8 mouse cellular contexts compared by ENCODE assay signal in genomic region chr7:109671581-109672471, GRCm38 (mm10). TPM values are rescaled to one million over a fixed set of nuclear protein-coding genes. Genes with fewer than 3 reads are reported as not detected.
DNase-seq lines count a peak whose midpoint lies in the region; ATAC-seq and TF ChIP-seq lines count a peak whose summit lies in the region.

No protein-coding gene starts in this region.

- H3ac ChIP-seq in C2C12 (ENCODE audit: control insufficient read depth, insufficient read length, low read depth): peak overlapping the region; percentile 86

- peaks cover 45% of the 10 kb centered on the region for H3K79me2 ChIP-seq in C2C12 (ENCODE audit: control insufficient read depth, insufficient read depth)

- ATAC-seq in forebrain, embryonic 13.5 days: peak; percentile 94
- ATAC-seq in heart, embryonic 16.5 days (replicated peaks; ENCODE audit: extremely low read depth, insufficient read depth, low FRiP score): peak; percentile 96
- ATAC-seq in liver, embryonic 11.5 days (replicated peaks; ENCODE audit: low FRiP score): peak; percentile 91

- no peak; the same call in 1 of the 2 replicates for TF ChIP-seq POLR2A in testis, adult 2 months (IDR thresholded peaks at IDR 0.05; ENCODE audit: control insufficient read depth, low read depth, low read length)

- no peaks in the 10 kb centered on the region for H3K9me3 ChIP-seq in forebrain, embryonic 13.5 days (replicated peaks)
- no peaks in the 10 kb centered on the region for H3K9me3 ChIP-seq in heart, embryonic 16.5 days (replicated peaks; ENCODE audit: control insufficient read depth, low read length)
- H3K9me3 ChIP-seq in liver, embryonic 11.5 days (ENCODE audit: control insufficient read depth, low read length): no peaks in the 10 kb centered on the region

- H3K36me3 ChIP-seq in C2C12 (ENCODE audit: control insufficient read depth, insufficient read depth): no peaks in the 10 kb centered on the region
- H3K36me3 ChIP-seq in forebrain, embryonic 13.5 days (ENCODE audit: poor library complexity, severe bottlenecking): no peaks in the 10 kb centered on the region
- H3K36me3 ChIP-seq in heart, embryonic 16.5 days (ENCODE audit: control insufficient read depth, insufficient read depth): no peaks in the 10 kb centered on the region
- H3K36me3 ChIP-seq in liver, embryonic 11.5 days (ENCODE audit: control insufficient read depth, insufficient read depth, low read length): no peaks in the 10 kb centered on the region
- H3K36me3 ChIP-seq in testis, adult 2 months (ENCODE audit: control insufficient read depth, insufficient read depth, low read length): no peaks in the 10 kb centered on the region

- peaks cover 5% of the 10 kb centered on the region for H3K4me1 ChIP-seq in brown adipose tissue, adult 24 weeks (ENCODE audit: control insufficient read depth, insufficient read depth, insufficient read length, low read length)
- H3K4me1 ChIP-seq in forebrain, embryonic 13.5 days: peaks cover 11% of the 10 kb centered on the region
- peaks cover 25% of the 10 kb centered on the region for H3K4me1 ChIP-seq in heart, embryonic 16.5 days (ENCODE audit: control insufficient read depth, insufficient read depth, low read length)
- peaks cover 3% of the 10 kb centered on the region; the same call in 1 of the 2 replicates for H3K4me1 ChIP-seq in liver, embryonic 11.5 days (replicated peaks; ENCODE audit: control insufficient read depth, insufficient read depth, low read length)
- H3K4me1 ChIP-seq in testis, adult 2 months (ENCODE audit: control insufficient read depth, insufficient read depth, low read length): peaks cover 5% of the 10 kb centered on the region

- peak overlapping the region; percentile 68 for H3K9ac ChIP-seq in forebrain, embryonic 13.5 days
- peak overlapping the region; percentile 95 for H3K9ac ChIP-seq in heart, embryonic 16.5 days (ENCODE audit: low read length)
- peak overlapping the region; percentile 66 for H3K9ac ChIP-seq in liver, embryonic 11.5 days (ENCODE audit: low read depth, low read length)

- peak; percentile 83 to 87 for DNase-seq in kidney, postnatal 25 days
- DNase-seq in liver, embryonic 11.5 days (ENCODE audit: low spot score): peak; percentile 78
- DNase-seq in neural tube, embryonic 10.5 days (ENCODE audit: extremely low spot score, low spot score): peak; percentile 83

- H3K27me3 ChIP-seq in C2C12 (ENCODE audit: control insufficient read depth, insufficient read depth, insufficient read length): no peaks in the 10 kb centered on the region
- H3K27me3 ChIP-seq in forebrain, embryonic 13.5 days: peaks cover 3% of the 10 kb centered on the region; the same call in 1 of the 2 replicates
- H3K27me3 ChIP-seq in heart, embryonic 16.5 days (ENCODE audit: control insufficient read depth, insufficient read depth, low read length): no peaks in the 10 kb centered on the region
- no peaks in the 10 kb centered on the region for H3K27me3 ChIP-seq in liver, embryonic 11.5 days (replicated peaks; ENCODE audit: control insufficient read depth, insufficient read depth, low read length)
- H3K27me3 ChIP-seq in testis, adult 2 months (ENCODE audit: control insufficient read depth, insufficient read depth, low read length): no peaks in the 10 kb centered on the region

- peak overlapping the region; percentile 49 for H3K4me3 ChIP-seq in C2C12 (ENCODE audit: insufficient read depth, poor library complexity, severe bottlenecking)
- peak overlapping the region; percentile 80 for H3K4me3 ChIP-seq in brown adipose tissue, adult 24 weeks (ENCODE audit: insufficient read depth, low read depth, low read length)
- peak overlapping the region; percentile 56 for H3K4me3 ChIP-seq in forebrain, embryonic 13.5 days
- peak overlapping the region; percentile 75 for H3K4me3 ChIP-seq in heart, embryonic 16.5 days (ENCODE audit: low read length)
- peak overlapping the region; percentile 56 for H3K4me3 ChIP-seq in liver, embryonic 11.5 days (ENCODE audit: low read depth, low read length)
- H3K4me3 ChIP-seq in testis, adult 2 months (ENCODE audit: control insufficient read depth, low read depth, low read length): peak overlapping the region; percentile 94

- peaks cover 25% of the 10 kb centered on the region for H3K79me3 ChIP-seq in C2C12 (ENCODE audit: low read depth)

- WGBS in forebrain, embryonic 13.5 days: under 1% methylated on average over 40 of the region's 44 CpGs
- 2% methylated on average over 36 of the region's 44 CpGs for WGBS in heart, embryonic 16.5 days
- WGBS in liver, embryonic 11.5 days: 4% methylated on average over 41 of the region's 44 CpGs

- H3K4me2 ChIP-seq in forebrain, embryonic 13.5 days: peak overlapping the region; percentile 79
- peak overlapping the region; percentile 83 for H3K4me2 ChIP-seq in heart, embryonic 16.5 days (ENCODE audit: low read depth, low read length)
- peak overlapping the region; percentile 78 for H3K4me2 ChIP-seq in liver, embryonic 11.5 days

- H3K27ac ChIP-seq in brown adipose tissue, adult 24 weeks (replicated peaks; ENCODE audit: low read depth, low read length): peak overlapping the region; percentile 71
- peak overlapping the region; percentile 45; the same call in 1 of the 2 replicates for H3K27ac ChIP-seq in forebrain, embryonic 13.5 days
- peak overlapping the region; percentile 98 for H3K27ac ChIP-seq in heart, embryonic 16.5 days (ENCODE audit: low read length)
- H3K27ac ChIP-seq in liver, embryonic 11.5 days (ENCODE audit: low read depth, low read length): peak overlapping the region; percentile 69
- H3K27ac ChIP-seq in testis, adult 2 months (ENCODE audit: control insufficient read depth, insufficient read depth, low read depth, low read length): peak overlapping the region; percentile 85

- TF ChIP-seq CTCF in C2C12 (IDR thresholded peaks at IDR 0.05; ENCODE audit: control insufficient read depth, insufficient read depth, insufficient read length): no peak
- TF ChIP-seq CTCF in testis, adult 2 months (IDR thresholded peaks at IDR 0.05; ENCODE audit: control insufficient read depth, insufficient read depth, insufficient replicate concordance, low read depth, low read length): no peak

TF ChIP-seq in C2C12, 6 proteins besides CTCF, POLR2A, EP300 and RAD21:
- peak; percentile 93 for TF ChIP-seq USF1 (IDR thresholded peaks at IDR 0.05; ENCODE audit: low read depth)
- no peak for TF ChIP-seq MYOD1 (IDR thresholded peaks at IDR 0.05; ENCODE audit: control insufficient read depth, insufficient read length, low read depth)

RNA-seq across cellular contexts. Expression of gene St5, which starts 31.6 kb away (rescaled TPM):
- 28.6 TPM for polyA plus RNA-seq in C2C12 (2012; fragmentation: generic; extraction: Trizol)
- 6.9 and 13.4 TPM in 2 replicates for polyA plus RNA-seq in brown adipose tissue, adult 24 weeks (2012; ENCODE audit: insufficient read depth, insufficient read length, missing spikeins)
- 12.0 and 13.0 TPM in 2 replicates for polyA plus RNA-seq in forebrain, embryonic 13.5 days (2015; fragmentation: Nextera tagmentation; extraction: Ambion mirVana)
- polyA plus RNA-seq in heart, embryonic 16.5 days (2015; fragmentation: Nextera tagmentation; extraction: Ambion mirVana): 41.4 and 43.2 TPM in 2 replicates
- polyA plus RNA-seq in liver, embryonic 11.5 days (2014; fragmentation: Nextera tagmentation; extraction: Ambion mirVana): 38.7 and 38.8 TPM in 2 replicates
- 28.2 and 35.3 TPM in 2 replicates for polyA plus RNA-seq in testis, adult 2 months (2012; rRNA removed)

RNA-seq across cellular contexts. Expression of gene Akip1, which starts 31.7 kb away (rescaled TPM):
- polyA plus RNA-seq in C2C12 (2012; fragmentation: generic; extraction: Trizol): 7.0 TPM
- polyA plus RNA-seq in brown adipose tissue, adult 24 weeks (2012; ENCODE audit: insufficient read depth, insufficient read length, missing spikeins): 26.1 and 34.8 TPM in 2 replicates
- polyA plus RNA-seq in forebrain, embryonic 13.5 days (2015; fragmentation: Nextera tagmentation; extraction: Ambion mirVana): 17.0 and 18.1 TPM in 2 replicates
- 32.7 and 36.0 TPM in 2 replicates for polyA plus RNA-seq in heart, embryonic 16.5 days (2015; fragmentation: Nextera tagmentation; extraction: Ambion mirVana)
- 52.7 and 54.9 TPM in 2 replicates for polyA plus RNA-seq in liver, embryonic 11.5 days (2014; fragmentation: Nextera tagmentation; extraction: Ambion mirVana)
- 34.3 and 37.8 TPM in 2 replicates for polyA plus RNA-seq in testis, adult 2 months (2012; rRNA removed)

RNA-seq across cellular contexts. Expression of gene BC051019, which starts 51.8 kb away (rescaled TPM):
- polyA plus RNA-seq in C2C12 (2012; fragmentation: generic; extraction: Trizol): 0.35 TPM
- not detected in 2 replicates for polyA plus RNA-seq in brown adipose tissue, adult 24 weeks (2012; ENCODE audit: insufficient read depth, insufficient read length, missing spikeins)
- polyA plus RNA-seq in forebrain, embryonic 13.5 days (2015; fragmentation: Nextera tagmentation; extraction: Ambion mirVana): 0.31 and 0.37 TPM in 2 replicates
- 1.00 and 1.5 TPM in 2 replicates for polyA plus RNA-seq in heart, embryonic 16.5 days (2015; fragmentation: Nextera tagmentation; extraction: Ambion mirVana)
- 0.10 and 0.47 TPM in 2 replicates for polyA plus RNA-seq in liver, embryonic 11.5 days (2014; fragmentation: Nextera tagmentation; extraction: Ambion mirVana)
- 0.40 and 0.57 TPM in 2 replicates for polyA plus RNA-seq in testis, adult 2 months (2012; rRNA removed)

RNA-seq across cellular contexts. Expression of gene Ascl3, which starts 59.7 kb away (rescaled TPM):
- 0.11 TPM for polyA plus RNA-seq in C2C12 (2012; fragmentation: generic; extraction: Trizol)
- not detected in 2 replicates for polyA plus RNA-seq in brown adipose tissue, adult 24 weeks (2012; ENCODE audit: insufficient read depth, insufficient read length, missing spikeins)
- polyA plus RNA-seq in forebrain, embryonic 13.5 days (2015; fragmentation: Nextera tagmentation; extraction: Ambion mirVana): not detected in 2 replicates
- polyA plus RNA-seq in heart, embryonic 16.5 days (2015; fragmentation: Nextera tagmentation; extraction: Ambion mirVana): 0.22 TPM in 1 of 2 replicates, not detected in the other
- polyA plus RNA-seq in liver, embryonic 11.5 days (2014; fragmentation: Nextera tagmentation; extraction: Ambion mirVana): not detected in 2 replicates
- polyA plus RNA-seq in testis, adult 2 months (2012; rRNA removed): 0.95 and 1.0 TPM in 2 replicates

Comparison
In these comparisons a context has a peak if more than half of its experiments do, and no peak if none do; other contexts are left out.
1. Peak in every context shown above with its lines: DNase-seq, ATAC-seq, H3K4me3 ChIP-seq and H3K27ac ChIP-seq.
2. H3K27ac ChIP-seq: peak in every context shown above with its lines; median percentile 98 in heart, embryonic 16.5 days; 85 in testis, adult 2 months; 71 in brown adipose tissue, adult 24 weeks; 69 in liver, embryonic 11.5 days; 45 in forebrain, embryonic 13.5 days.